Mouse (Mus musculus): ENCODE data around the gene Gm10188.

Gene Gm10188

GRCm38 (mm10) chr1:132195100-132195499 is 34.5 kb downstream of the Gm10188 start:
- CTCF ChIA-PET: no interaction called here

DNA sequence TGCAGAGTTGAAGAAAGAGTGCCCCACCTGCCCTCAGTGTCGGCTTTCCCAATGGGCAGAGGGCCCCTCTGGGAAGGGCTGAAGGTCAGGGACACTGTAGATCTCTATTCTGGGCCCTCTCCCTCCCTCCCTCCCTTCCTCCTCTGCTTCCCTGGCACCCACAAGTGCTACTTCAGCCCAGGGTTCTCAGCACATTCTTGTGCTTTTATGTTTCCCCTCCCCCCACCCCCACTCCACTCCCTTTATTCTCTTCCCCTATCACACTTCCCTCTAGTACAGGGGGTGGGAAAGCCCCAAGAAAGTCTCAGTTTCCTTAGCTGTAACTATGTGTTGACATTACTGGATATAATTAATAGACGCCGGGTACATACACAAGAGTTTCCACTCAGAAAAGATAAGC is 34.9 kb downstream of the Gm10188 start:
- CTCF ChIA-PET: no interaction called here

GRCm38 (mm10) chr1:132193806-132194205 is 35.8 kb downstream of the Gm10188 start:
- CTCF ChIA-PET: no interaction called here

DNA sequence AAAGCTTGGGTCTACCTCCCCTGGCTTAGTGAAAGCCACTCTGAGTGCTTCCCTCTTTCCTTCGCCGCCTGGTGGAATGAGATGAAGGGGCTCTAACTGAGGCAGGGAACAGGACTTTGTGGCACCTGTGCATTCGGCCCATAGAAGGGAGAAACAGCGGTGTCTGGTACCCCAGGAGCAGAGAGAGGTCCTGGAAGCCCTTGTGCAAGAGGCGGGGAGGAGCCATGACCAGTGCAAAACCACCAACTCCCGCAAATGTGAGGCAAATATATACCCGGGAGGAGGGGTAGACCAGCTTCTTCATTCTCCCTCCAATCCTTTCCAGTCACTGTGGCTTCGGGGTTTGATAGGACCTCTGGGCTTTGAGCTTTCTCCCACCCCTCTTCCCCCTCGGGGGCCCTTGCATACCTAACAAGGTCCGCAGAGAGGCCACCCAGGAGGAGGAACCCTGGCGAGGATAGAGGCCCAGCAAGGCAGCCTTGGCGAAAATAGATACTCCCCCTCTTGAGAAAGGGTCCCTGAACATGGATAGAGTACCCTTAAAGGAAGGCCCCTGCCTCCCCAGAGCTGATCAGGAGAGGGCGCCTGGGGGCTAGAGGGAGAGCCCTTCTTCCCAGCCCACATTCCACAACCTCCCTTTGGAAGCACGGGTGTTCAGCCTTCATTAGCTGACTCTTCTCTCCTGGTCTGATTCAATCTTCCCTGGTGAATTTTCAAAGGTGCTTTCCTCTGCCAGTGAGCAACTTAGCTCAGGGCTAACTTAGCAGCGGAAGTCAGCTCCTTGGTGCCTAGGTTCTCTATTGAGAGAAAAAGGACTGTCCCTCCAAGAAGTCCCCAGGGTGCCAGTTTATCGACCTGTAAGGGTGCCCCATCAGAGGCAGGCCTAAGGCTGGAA is 37.5 kb downstream of the Gm10188 start:
- CTCF ChIA-PET: no interaction called here

- CTCF ChIA-PET: no interaction called here
Observed at GRCm38 (mm10) chr1:132191093-132191785, 38.3 kb downstream of the Gm10188 start, which contains the start of the genes Lemd1 and AC124108.1. Gene Lemd1, plus strand, starts transcription at chr1:132191431. Gene AC124108.1, plus strand, starts transcription at chr1:132191457.

- CTCF ChIA-PET: no interaction called here
Observed at GRCm38 (mm10) chr1:132190621-132191092, 38.9 kb downstream of the Gm10188 start.

- CTCF ChIA-PET: no interaction called here
Observed at GRCm38 (mm10) chr1:132190040-132190513, 39.5 kb downstream of the Gm10188 start.

DNA sequence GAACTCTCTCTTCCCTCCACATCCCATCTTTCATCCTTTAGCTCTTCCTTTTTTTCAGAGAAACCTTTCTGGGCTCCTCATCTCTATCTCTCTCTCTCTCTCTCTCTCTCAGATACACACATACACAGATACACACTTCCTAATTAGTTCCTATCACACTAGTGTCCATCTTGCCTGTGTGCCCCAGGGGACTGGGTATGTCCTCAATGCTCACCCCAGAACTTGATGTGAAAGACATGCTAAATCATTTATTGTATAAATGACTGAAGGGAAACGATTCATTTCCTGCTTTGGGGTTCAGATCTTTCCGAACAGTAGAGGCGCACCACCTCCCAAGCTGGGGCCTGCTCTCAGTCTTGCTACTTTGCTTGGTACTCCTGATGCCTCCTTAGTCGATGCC is 40.3 kb downstream of the Gm10188 start:
- CTCF ChIA-PET: no interaction called here

DNA sequence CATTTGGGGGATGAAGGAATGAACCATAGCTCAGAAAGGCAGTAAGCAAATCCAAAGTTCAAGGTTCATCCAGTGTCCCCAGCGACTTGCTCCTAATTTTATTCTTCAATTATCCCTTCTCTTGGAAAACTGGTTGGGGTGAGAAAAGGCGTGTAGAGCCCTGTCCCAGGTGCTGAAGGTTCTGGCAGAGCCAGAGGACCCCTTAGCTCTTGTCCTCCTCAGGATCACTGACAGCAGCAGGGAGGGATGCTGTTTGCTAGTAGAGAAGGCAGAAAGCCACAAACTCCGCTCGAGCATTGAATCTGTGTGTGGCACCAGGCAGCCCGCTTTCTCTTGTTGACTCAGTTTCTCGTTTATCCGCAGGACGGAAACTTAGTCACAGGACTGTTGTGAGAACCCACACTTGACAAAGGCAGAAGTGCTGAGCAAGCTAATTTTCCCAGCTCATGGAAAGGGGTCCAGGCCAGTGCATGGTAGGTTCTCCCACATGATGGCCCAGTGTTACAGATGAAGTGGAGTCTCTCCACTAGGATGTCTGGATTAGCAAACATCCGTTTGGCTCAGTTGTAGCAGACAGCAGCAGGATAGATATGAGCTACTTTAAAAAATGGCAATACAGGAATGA is 41.0 kb downstream of the Gm10188 start:
- CTCF ChIA-PET: interaction anchor here (0.6 kb wide), 1 partner anchor 13 kb away, joined by 3 read pairs; no protein-coding TSS in a partner anchor

DNA sequence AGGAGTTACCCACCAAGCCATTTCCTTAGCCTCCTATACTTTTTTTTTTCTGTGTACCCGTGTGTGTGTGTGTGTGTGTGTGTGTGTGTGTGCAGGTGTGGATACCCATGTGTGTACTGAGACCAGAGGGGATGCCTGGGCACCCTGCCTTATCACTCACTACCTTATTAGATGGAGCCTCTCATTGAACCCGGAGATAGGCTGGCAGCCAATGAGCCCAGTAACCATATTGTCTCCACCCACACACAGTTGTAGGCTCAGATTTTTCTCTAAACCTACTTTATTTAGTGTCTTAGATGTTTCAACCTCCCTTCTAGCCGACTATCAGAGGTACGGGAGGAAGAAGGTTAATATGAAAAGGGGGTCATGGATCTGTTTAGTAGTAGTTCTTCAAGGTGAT is 43.3 kb downstream of the Gm10188 start:
- CTCF ChIA-PET: no interaction called here

All from spleen, embryonic (tissue).